Mouse (Mus musculus): Measurements from ENCODE around the gene Imp3.

DNA sequence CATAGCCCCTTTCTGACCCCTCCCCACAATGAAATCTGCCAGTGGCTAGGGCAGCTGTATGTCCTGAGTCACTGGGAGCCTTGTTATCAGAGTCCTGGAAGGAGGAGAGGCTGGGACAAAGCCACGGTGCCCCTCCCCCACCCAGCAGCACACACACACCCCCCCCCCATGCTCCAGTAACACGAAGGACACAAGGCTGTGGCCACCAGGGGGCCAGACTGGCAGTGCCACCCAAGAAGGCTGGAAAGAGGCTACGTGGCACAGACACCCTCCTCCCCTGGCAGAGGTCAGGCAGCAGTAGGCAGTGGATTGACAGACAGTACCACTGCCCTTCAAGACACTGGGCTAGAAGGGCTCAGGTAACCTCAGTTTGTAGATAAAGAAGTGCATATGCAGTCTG, 43.3 kb upstream of the Imp3 start:
- no peak for TF ChIP-seq MAFK (IDR thresholded peaks at IDR 0.05; ENCODE audit: insufficient read depth, low read depth, low read length)
- TF ChIP-seq ZC3H11A (IDR thresholded peaks at IDR 0.05; ENCODE audit: borderline replicate concordance, low read depth, low read length): no peak
- TF ChIP-seq HCFC1 (IDR thresholded peaks at IDR 0.05; ENCODE audit: borderline replicate concordance, insufficient read depth, low read length): no peak

Measured in ES-E14 (cell line).